Mouse (Mus musculus) urinary bladder, postnatal 36 days (tissue): ENCODE data around the gene Gm20388.

Experiments
- DNase-seq, 2 experiments: peaks; one replicate each; pipeline ENCODE4 v3.0.0; 2022; ENCODE audit warnings: low spot score in 2 of 2, mixed read lengths in 1 of 2

Gene Gm20388

GRCm38 (mm10) chr8:120528332-120528731, 617.7 kb downstream of the Gm20388 start:
- DNase-seq = no peak

GRCm38 (mm10) chr8:120529226-120529625, 618.6 kb downstream of the Gm20388 start:
- no peak for DNase-seq

GRCm38 (mm10) chr8:120530954-120531656, 620.5 kb downstream of the Gm20388 start:
- no peak for DNase-seq

GRCm38 (mm10) chr8:120531775-120532516, 621.3 kb downstream of the Gm20388 start:
- no peak for DNase-seq

GRCm38 (mm10) chr8:120532517-120533215, 622.0 kb downstream of the Gm20388 start:
- no peak for DNase-seq

- DNase-seq = no peak
Observed at GRCm38 (mm10) chr8:120533380-120533779, 622.7 kb downstream of the Gm20388 start.

- DNase-seq = no peak
Observed at GRCm38 (mm10) chr8:120534080-120534479, 623.4 kb downstream of the Gm20388 start.

GRCm38 (mm10) chr8:120534504-120535368, 624.1 kb downstream of the Gm20388 start:
- DNase-seq = peak; percentile 73 to 80

- peak; percentile 41 to 47 for DNase-seq
Observed at GRCm38 (mm10) chr8:120535452-120536305, 625.0 kb downstream of the Gm20388 start.

GRCm38 (mm10) chr8:120536306-120537206, 625.9 kb downstream of the Gm20388 start:
- peak; percentile 32 to 39 for DNase-seq

GRCm38 (mm10) chr8:120537207-120537817, 626.7 kb downstream of the Gm20388 start:
- DNase-seq = peak; percentile 79 to 89

GRCm38 (mm10) chr8:120537818-120538396, 627.3 kb downstream of the Gm20388 start:
- peak in 1 of 2 experiments; percentile 57 for DNase-seq

- peak; percentile 79 to 91 for DNase-seq
Observed at GRCm38 (mm10) chr8:120538397-120539240, 628.0 kb downstream of the Gm20388 start.

GRCm38 (mm10) chr8:120539381-120539774, 628.7 kb downstream of the Gm20388 start:
- DNase-seq = peak in 1 of 2 experiments; percentile 40

- no peak for DNase-seq
Observed at GRCm38 (mm10) chr8:120539775-120540625, 629.4 kb downstream of the Gm20388 start.

- DNase-seq = no peak
Observed at GRCm38 (mm10) chr8:120542995-120543394, 632.4 kb downstream of the Gm20388 start.
